ENCODE assay signal across 27 mouse cellular contexts in the genomic region with DNA sequence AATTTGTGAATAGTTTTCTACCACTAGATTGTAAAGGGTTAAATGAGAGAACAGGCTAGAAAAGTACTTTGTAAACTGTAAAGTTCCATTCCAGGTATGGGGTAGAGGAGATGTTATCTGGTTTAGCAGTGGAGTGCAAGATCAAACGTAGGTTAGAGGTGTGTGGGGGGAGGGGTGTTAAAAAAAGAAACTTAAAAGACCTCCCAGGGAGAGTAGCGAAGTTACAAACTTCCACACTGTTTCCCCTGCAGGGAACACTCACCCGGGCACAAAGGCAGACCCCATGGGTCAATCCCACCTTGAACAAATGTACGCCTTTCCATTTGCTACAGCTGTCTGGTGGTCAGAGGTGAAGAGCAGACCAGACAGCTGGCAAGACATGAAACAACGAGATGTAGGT. TPM values are rescaled to one million over a fixed set of nuclear protein-coding genes. Genes with fewer than 3 reads are reported as not detected.
DNase-seq lines count a peak whose midpoint lies in the region; ATAC-seq lines count a peak whose summit lies in the region.
"Had no signal": no experiment of that assay in that cellular context is flagged by ENCODE, and none has a peak within 500 bp of the region (broad histone marks: within the 10 kb centered on the region; RNA-seq: fewer than 3 reads in every experiment).

No protein-coding gene starts in this region.

- peak overlapping the region; percentile 27; the same call in 1 of the 2 replicates for H3K4me2 ChIP-seq in limb, embryonic 12.5 days
- H3K4me2 ChIP-seq: embryonic facial prominence, embryonic 15.5 days; forebrain, embryonic 15.5 days; midbrain, embryonic 12.5 days had no signal

- DNase-seq in limb, embryonic 10.5 days (ENCODE audit: low spot score), result no peak
- peak; percentile 27 for DNase-seq in T-cell, adult 2 months (ENCODE audit: low spot score)
- peak; percentile 52 for DNase-seq in thymus, postnatal 0 days (ENCODE audit: low spot score)
- DNase-seq in urinary bladder, postnatal 10 days (ENCODE audit: low spot score), result no peak
- no peak for DNase-seq in right cerebral cortex, postnatal 4 days
- no peak for DNase-seq in adrenal gland, postnatal 4 days (ENCODE audit: low spot score in 2 of 2)
- DNase-seq: adrenal gland, adult 8-10 months; cerebellum, adult 8-10 months; cerebellum, postnatal 36 days; kidney, postnatal 10 days; liver, postnatal 0 days; lung, postnatal 14 days had no signal

- H3K27ac ChIP-seq in limb, embryonic 12.5 days, result no peak overlapping the region
- H3K27ac ChIP-seq in limb, embryonic 10.5 days, result no peak overlapping the region
- H3K27ac ChIP-seq: embryonic facial prominence, embryonic 15.5 days; forebrain, embryonic 15.5 days; heart, embryonic 10.5 days; hindbrain, embryonic 15.5 days; midbrain, embryonic 12.5 days had no signal

- peaks cover 19% of the 10 kb centered on the region for H3K4me1 ChIP-seq in limb, embryonic 12.5 days (replicated peaks)
- peaks cover 38% of the 10 kb centered on the region for H3K4me1 ChIP-seq in limb, embryonic 10.5 days

- no peak overlapping the region for H3K9ac ChIP-seq in limb, embryonic 12.5 days (replicated peaks)
- H3K9ac ChIP-seq: embryonic facial prominence, embryonic 15.5 days; forebrain, embryonic 15.5 days; hindbrain, embryonic 15.5 days; liver, postnatal 0 days; midbrain, embryonic 12.5 days had no signal

- H3K27me3 ChIP-seq in limb, embryonic 12.5 days, result peaks cover 31% of the 10 kb centered on the region
- peaks cover 45% of the 10 kb centered on the region for H3K27me3 ChIP-seq in limb, embryonic 10.5 days (ENCODE audit: low read depth, poor library complexity, severe bottlenecking)
- H3K27me3 ChIP-seq: embryonic facial prominence, embryonic 15.5 days; forebrain, embryonic 15.5 days; hindbrain, embryonic 15.5 days had no signal

- no peak for ATAC-seq in limb, embryonic 12.5 days (ENCODE audit: insufficient number of reproducible peaks, insufficient read depth, low FRiP score, low TSS enrichment, low read depth)
- ATAC-seq in CD4-positive, CD25-positive, alpha-beta regulatory T cell, adult 4 months, result peak; percentile 60
- ATAC-seq: activated CD4-positive, CD25-positive, alpha-beta regulatory T cell, adult 4 months; forebrain, embryonic 15.5 days; intestine, postnatal 0 days; liver, postnatal 0 days had no signal

- WGBS in limb, embryonic 12.5 days, result 4% methylated on average over 5 of the region's 5 CpGs
- 2% methylated on average over 5 of the region's 5 CpGs for WGBS in limb, embryonic 10.5 days

- H3K9me3 ChIP-seq in limb, embryonic 12.5 days, result no peaks in the 10 kb centered on the region
- no peaks in the 10 kb centered on the region for H3K9me3 ChIP-seq in limb, embryonic 10.5 days (replicated peaks)
- H3K9me3 ChIP-seq: embryonic facial prominence, embryonic 15.5 days; forebrain, embryonic 15.5 days; heart, embryonic 10.5 days; hindbrain, embryonic 15.5 days; midbrain, embryonic 12.5 days had no signal

- no peaks in the 10 kb centered on the region for H3K36me3 ChIP-seq in limb, embryonic 12.5 days
- no peaks in the 10 kb centered on the region for H3K36me3 ChIP-seq in limb, embryonic 10.5 days
- H3K36me3 ChIP-seq: embryonic facial prominence, embryonic 15.5 days; forebrain, embryonic 15.5 days; heart, embryonic 10.5 days; hindbrain, embryonic 15.5 days; midbrain, embryonic 12.5 days had no signal

- H3K4me3 ChIP-seq in limb, embryonic 12.5 days (replicated peaks), result no peak overlapping the region
- no peak overlapping the region for H3K4me3 ChIP-seq in limb, embryonic 10.5 days
- H3K4me3 ChIP-seq: embryonic facial prominence, embryonic 15.5 days; forebrain, embryonic 15.5 days; heart, embryonic 10.5 days; hindbrain, embryonic 15.5 days; midbrain, embryonic 12.5 days had no signal

RNA-seq across cellular contexts. Expression of a gene that starts 42.2 kb away (rescaled TPM):
- polyA plus RNA-seq in limb, embryonic 12.5 days (2016; fragmentation: Nextera tagmentation; extraction: Ambion mirVana), result 0.58 and 0.70 TPM in 2 replicates
- polyA plus RNA-seq in limb, embryonic 10.5 days (2016; fragmentation: Nextera tagmentation; extraction: Ambion mirVana), result 1.3 and 1.9 TPM in 2 replicates
- not detected for polyA plus RNA-seq in CD4-positive, CD25-positive, alpha-beta regulatory T cell, adult 4 months (2017; shearing (Covaris generic))
- 0.44 and 0.45 TPM in 2 replicates for polyA plus RNA-seq in thymus, postnatal 0 days (2015; fragmentation: Nextera tagmentation; extraction: Ambion mirVana)
- 1 to 10 TPM; 1.2 to 1.4 TPM for total RNA-seq in adrenal gland, postnatal 4 days (2021)
- total RNA-seq: hematopoietic stem cell, adult 5-6 weeks; layer of hippocampus, adult 8-10 months; left cerebral cortex, postnatal 36 days; liver, adult 2 months; megakaryocyte, adult 5-6 weeks; neutrophil, adult 5-6 weeks had no signal
- polyA plus RNA-seq: activated CD4-positive, CD25-positive, alpha-beta regulatory T cell, adult 4 months; forebrain, embryonic 15.5 days had no signal

RNA-seq across cellular contexts. Expression of a gene that starts 48.7 kb away (rescaled TPM):
- 1.8 and 2.0 TPM in 2 replicates for polyA plus RNA-seq in limb, embryonic 12.5 days (2016; fragmentation: Nextera tagmentation; extraction: Ambion mirVana)
- polyA plus RNA-seq in limb, embryonic 10.5 days (2016; fragmentation: Nextera tagmentation; extraction: Ambion mirVana), result 4.5 and 5.3 TPM in 2 replicates
- not detected for polyA plus RNA-seq in CD4-positive, CD25-positive, alpha-beta regulatory T cell, adult 4 months (2017; shearing (Covaris generic))
- 5.1 and 5.4 TPM in 2 replicates for polyA plus RNA-seq in thymus, postnatal 0 days (2015; fragmentation: Nextera tagmentation; extraction: Ambion mirVana)
- total RNA-seq in adrenal gland, postnatal 4 days (2021), result 1 to 10 TPM; 5.3 to 6.2 TPM
- total RNA-seq: layer of hippocampus, adult 8-10 months; left cerebral cortex, postnatal 36 days; megakaryocyte, adult 5-6 weeks; neutrophil, adult 5-6 weeks had no signal
- polyA plus RNA-seq: activated CD4-positive, CD25-positive, alpha-beta regulatory T cell, adult 4 months; forebrain, embryonic 15.5 days had no signal

Comparison
In these comparisons a context has a peak if more than half of its experiments do, and no peak if none do; other contexts are left out.
1. DNase-seq: peak in T-cell, adult 2 months (single experiment) and thymus, postnatal 0 days (single experiment); none in limb, embryonic 10.5 days (single experiment), urinary bladder, postnatal 10 days (single experiment), right cerebral cortex, postnatal 4 days (single experiment) and adrenal gland, postnatal 4 days (0 of 2).